Mouse (Mus musculus) cortical plate, adult 2 months (tissue): ENCODE data around the gene Rpl28.

Experiments
- CTCF ChIP-seq: fragments of 200-500 bp; IDR thresholded peaks from 2 replicates; pipeline ENCODE4 v1.5.1; 2011; ENCODE audit warnings: mild to moderate bottlenecking, control low read depth, low read length; ENCODE audit not compliant: insufficient read depth; ENCODE audit errors: extremely low read depth
- POLR2A ChIP-seq: fragments of 200-500 bp; IDR thresholded peaks from 2 replicates; pipeline ENCODE4 v1.6.1; 2011; ENCODE audit warnings: mild to moderate bottlenecking, low read length, control low read depth; ENCODE audit not compliant: insufficient read depth; ENCODE audit errors: extremely low read depth

DNA sequence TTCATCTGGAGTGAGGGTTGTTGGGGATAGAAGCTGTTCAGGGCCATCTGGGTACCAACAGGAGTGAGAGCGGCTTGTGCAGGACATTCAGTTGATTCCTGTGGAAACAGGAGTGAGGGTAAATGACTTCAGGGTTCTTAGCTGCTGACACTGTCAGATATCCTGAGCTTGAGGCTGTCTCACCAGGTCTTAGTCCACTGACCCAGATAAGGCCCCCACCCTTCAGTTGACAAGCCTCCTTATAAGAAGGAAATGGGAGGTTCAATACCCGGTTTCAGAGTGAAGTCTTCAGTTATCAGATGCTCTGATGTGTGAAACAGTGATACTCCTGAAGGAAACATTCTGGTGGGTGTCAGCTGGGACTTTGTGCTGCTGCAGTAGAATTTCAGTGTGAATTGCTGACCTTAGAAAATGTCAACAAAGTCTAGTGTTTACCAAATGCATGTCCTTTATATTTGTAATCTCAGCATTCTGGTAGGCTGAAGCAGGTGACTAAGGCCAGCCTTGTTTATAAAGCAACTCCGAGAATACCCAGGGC lies 2.0 kb downstream of the Rpl28 start:
- TF ChIP-seq CTCF (no peak), POLR2A (no peak)
